Mouse (Mus musculus): Measurements from ENCODE around the gene Zranb1. TPM values are rescaled to one million over a fixed set of nuclear protein-coding genes. Genes with fewer than 3 reads are reported as not detected.

Gene Zranb1
- polyA plus RNA-seq, 2 experiments from 2014 or later = 11.4 to 15.4 TPM

- ATAC-seq = no peak
These were observed 887 bp upstream of the Zranb1 start for GRCm38 (mm10) chr7:132930055-132930454.

DNA sequence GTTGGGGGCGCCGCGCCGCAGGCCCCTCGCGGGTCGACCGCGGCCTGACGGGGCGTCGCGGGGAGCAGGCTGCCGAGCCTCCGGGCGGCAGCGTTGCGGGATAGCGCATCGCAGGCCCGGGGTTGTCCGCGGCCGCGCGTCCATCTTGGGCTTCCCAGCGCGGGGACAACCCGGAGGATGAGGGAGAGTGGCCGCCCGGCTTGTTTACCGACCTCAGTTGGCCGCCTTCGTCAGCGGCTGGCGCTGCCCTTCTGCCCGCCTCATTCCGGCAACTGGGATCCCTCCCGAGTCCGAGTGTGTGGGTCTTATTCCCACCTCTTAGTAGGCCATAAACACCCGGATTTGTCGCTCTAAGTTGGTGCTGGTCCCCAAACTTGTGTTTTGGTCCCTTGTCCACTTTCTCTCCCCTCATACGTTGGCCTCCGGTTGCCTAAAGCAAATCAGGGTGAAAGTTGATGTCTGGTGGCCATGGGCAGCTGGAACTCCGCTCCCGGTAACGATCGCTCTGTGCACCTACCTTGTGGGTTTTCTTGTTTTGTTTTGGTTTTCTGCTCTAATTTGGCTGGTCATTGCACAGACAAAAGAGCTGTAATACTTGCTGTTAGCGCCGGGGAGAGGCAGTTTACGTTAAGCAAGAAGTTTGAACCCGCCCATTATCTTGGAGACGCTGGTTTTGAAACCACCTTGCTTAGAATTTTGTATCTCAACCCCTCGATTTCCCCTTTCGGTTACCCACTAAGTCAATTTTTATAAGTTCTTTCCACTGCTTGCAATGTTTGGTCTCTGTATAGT lies 814 bp downstream of the Zranb1 start:
- peak; percentile 32 for ATAC-seq

GRCm38 (mm10) chr7:132933331-132933730 lies 2.4 kb downstream of the Zranb1 start:
- no peak for ATAC-seq

- ATAC-seq = no peak
These were observed 3.8 kb downstream of the Zranb1 start for GRCm38 (mm10) chr7:132934743-132935142.

DNA sequence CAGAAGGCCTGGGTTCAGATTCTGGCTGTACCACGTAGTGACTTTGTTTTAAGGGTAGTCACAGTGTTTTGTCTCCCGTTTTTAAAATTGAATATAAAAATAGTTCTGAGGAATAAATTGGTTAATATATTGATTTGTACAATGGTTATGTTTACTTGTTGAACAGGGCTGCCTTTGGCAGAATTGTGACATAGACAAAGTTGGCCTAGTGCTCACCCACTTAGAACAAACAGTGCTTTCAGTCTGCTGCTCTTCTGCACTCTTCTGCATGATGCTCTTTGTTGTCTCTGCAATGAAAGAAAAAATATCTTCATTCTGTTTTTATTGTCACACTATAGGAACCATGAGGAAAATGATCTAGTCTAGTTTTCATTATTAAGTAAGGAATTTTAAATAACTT lies 8.2 kb downstream of the Zranb1 start:
- no peak for ATAC-seq

GRCm38 (mm10) chr7:132940569-132940968 lies 9.6 kb downstream of the Zranb1 start:
- ATAC-seq = no peak

- no peak for ATAC-seq
These were observed 19.0 kb downstream of the Zranb1 start for GRCm38 (mm10) chr7:132949968-132950367.

DNA sequence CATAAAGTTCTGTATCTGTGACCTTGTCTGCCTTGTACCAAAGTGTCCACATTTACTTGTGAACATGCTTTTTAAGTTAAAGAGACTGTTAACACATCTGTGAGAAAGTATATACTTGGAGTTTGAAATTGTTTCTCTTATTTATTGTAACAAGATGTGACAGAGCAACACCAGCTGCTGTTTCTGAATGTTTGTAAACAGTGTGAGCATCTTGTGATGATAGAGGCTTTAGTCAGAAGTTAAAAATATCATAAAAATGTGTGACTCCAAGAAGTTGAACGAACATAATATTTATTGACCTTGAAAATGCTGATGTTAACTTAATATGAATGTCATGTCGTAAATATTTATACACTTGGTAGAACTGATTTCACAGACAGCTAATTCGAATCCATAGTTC lies 19.7 kb downstream of the Zranb1 start:
- no peak for ATAC-seq

DNA sequence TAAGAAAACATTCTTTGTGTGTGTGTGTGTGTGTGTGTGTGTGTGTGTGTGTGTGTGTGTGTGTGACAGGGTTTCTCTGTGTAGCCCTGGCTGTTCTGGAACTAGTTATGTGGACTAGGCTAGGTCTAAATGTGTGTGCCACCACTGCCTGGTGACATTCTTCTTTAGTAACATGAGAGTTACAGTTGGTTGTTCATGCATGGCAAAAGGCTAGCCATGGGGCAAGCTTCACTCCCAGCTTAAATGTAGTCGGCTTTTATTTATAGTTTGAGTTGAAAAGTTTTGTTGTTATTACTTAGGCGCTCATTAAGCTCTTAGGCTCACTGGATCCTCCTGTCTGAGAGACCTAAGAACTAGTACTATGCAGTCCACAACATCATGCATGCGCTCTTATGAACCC lies 33.5 kb downstream of the Zranb1 start:
- ATAC-seq = no peak

DNA sequence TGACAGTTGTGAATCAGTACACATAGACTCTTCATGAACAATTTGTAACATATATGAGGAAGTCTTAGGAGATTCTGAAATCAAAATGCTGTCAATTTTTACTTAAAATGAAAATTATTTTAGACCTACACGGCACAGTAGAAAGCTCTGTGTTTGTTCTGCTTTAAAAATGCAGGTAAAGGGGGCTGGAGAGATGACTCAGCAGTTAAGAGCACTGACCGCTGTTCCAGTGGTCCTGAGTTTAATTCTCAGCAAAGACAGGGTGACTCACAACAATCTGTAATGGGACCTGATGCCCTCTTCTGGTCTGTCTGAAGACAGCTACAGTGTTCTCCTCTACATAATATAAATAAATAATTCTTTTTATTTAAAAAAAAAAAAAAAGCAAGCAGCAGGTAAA lies 34.8 kb downstream of the Zranb1 start:
- no peak for ATAC-seq

- ATAC-seq = no peak
These were observed 41.1 kb downstream of the Zranb1 start for GRCm38 (mm10) chr7:132972079-132972478.

- no peak for ATAC-seq
These were observed 45.1 kb downstream of the Zranb1 start for GRCm38 (mm10) chr7:132976079-132976478.

GRCm38 (mm10) chr7:132977981-132978380 lies 47.0 kb downstream of the Zranb1 start:
- ATAC-seq = no peak

DNA sequence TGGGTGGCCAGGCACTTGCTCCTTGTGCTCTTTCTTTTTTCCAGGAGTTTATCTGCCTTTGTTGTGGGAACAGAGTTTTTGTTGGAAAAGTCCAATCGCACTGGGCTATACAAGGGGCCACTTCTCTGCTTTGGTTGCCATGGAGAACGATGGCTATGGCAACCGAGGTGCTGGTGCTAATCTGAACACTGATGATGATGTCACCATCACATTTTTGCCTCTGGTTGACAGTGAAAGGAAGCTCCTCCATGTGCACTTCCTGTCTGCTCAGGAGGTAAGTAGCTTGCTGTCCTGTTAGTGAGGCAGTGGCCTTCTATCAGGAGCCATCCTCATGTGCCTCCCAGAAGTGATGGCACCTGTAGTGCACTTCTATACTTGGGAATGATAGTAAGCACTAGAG lies 51.7 kb downstream of the Zranb1 start:
- ATAC-seq = no peak

DNA sequence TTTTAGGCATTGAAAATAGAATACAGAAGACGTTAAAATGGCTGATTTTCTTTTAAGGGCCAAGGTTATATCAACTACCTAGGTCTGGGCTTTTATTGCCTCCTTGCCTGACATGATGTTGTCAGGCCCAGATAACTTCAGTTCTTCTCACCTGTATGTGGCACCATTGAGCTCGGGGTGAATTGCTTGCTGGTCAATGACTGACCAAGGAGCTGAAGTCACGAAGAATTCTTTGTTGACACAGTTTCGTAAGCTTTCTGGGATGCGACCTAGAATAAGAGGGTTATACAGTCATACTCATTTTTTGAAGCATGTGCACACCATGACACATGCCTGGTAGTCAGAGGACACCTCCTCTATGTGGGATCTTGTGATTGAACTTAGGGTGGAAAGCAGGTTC lies 58.9 kb downstream of the Zranb1 start:
- ATAC-seq = no peak

GRCm38 (mm10) chr7:132991240-132991900 lies 60.4 kb downstream of the Zranb1 start:
- ATAC-seq = no peak

DNA sequence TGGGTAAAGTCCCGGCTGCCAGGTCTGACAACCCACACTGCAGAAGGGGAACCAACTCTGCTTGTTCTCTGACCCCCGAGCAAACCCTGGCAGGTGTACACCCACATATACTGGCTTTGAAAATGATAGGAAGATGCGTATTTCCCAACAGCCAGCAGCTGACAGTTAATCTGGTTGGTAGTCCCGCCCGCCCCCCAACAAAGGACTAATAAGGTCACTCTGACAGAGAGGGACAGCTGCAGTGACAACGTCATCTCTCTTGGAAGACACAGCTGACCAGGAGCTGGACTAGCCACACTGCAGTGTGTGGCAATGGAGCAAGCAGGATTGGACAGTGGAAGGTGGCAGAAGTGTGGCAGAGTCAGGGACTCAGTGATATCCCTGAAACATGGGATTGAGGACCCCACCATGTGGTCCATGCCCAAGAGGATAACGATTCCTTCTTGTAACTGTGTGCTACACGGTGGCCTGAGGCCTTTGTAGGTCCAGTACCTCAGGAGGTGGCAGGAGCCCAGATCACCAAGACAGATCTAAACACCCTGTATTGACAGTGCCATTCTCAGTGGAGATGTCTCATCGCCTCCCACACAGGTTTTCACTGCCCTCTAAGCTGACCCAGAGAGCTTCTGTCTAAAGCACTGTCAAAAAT lies 62.1 kb downstream of the Zranb1 start:
- ATAC-seq = no peak

DNA sequence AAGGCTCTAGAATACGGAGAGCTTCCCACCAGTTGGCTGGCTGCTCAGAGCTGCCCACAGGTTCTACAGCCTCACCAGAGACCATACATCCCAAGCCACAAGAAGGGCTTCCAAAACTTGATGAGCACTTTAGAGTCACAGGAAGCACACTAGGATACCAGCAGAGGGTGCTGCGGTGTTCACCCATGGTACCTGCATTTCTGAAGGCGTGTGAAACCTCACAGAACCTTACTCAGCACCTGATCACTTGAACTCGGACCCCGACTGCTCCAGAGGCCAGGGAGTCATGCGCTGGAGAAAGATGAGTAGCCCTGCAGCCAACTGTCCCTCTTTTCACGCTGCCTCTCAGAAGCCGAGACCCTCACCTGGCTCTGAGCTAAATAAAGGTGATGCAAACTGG lies 63.2 kb downstream of the Zranb1 start:
- ATAC-seq = no peak

GRCm38 (mm10) chr7:132994628-132995191 lies 63.8 kb downstream of the Zranb1 start:
- ATAC-seq = no peak

- no peak for ATAC-seq
These were observed 65.4 kb downstream of the Zranb1 start for GRCm38 (mm10) chr7:132996391-132996790.

DNA sequence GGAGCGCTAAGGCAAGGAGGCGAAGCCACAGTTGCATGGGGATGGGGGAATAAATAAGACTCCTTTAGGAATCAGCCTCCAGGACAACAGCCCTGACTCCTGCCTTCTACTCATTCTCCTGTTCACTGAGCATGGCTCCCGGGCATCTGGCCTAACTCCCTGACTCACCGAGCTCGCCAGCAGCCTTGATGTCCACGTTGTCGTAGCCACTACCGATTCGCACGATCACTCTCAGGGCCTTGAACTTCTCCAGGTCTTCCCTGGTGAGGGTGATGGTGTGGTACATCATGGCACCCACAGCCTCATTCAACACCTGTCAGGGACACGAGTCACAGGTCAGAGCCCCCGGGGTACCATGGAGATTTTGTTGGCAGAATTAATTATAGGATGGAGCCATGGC lies 67.7 kb downstream of the Zranb1 start:
- ATAC-seq = no peak

- ATAC-seq = no peak
These were observed 68.1 kb downstream of the Zranb1 start for GRCm38 (mm10) chr7:132999061-132999460.

DNA sequence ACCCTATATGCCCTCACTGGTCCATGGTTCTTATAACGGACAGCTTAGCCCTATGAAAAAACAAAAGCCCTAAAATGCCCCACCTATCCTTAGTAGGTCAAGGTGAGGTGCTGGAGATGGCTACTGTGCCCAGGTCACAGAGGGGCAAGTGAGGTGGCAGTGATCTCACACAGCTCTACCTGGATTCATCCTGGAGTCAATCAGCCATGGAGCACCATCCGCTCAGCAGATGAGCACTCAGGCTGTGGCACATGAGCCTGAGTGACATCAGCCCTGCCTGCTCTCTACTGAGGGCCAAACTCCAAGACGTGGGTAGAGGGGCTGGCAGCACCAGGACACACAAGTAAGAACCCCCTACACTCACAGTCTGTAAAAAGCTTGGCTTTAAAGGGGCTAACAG lies 70.4 kb downstream of the Zranb1 start:
- ATAC-seq = no peak

- ATAC-seq = no peak
These were observed 71.3 kb downstream of the Zranb1 start for GRCm38 (mm10) chr7:133002271-133002670.

All from CD4-positive, CD25-positive, alpha-beta regulatory T cell, adult 4 months (primary cell).